Mouse (Mus musculus): ENCODE measurements at regions not wholly inside any gene's neighbourhood (a gene's known extent, or its start where the extent isn't known, plus 50 kb on each side); places are given as distances from the start of the nearest gene placed in this dataset.

GRCm38 (mm10) chr16:73835715-73836440, 575.7 kb downstream of the Robo2 start:
- no peak overlapping the region for H3K4me2 ChIP-seq (replicated peaks)
- no peak for ATAC-seq (ENCODE audit: insufficient number of reproducible peaks, insufficient read depth, low FRiP score, low TSS enrichment)
- 0 out of 2 replicates have a peak, but pooled peaks cover 5% of the 10 kb centered on the region for H3K4me1 ChIP-seq
- WGBS: 71% methylated on average over 19 of the region's 19 CpGs
- no peak overlapping the region for H3K27ac ChIP-seq
- no peak overlapping the region for H3K9ac ChIP-seq
- H3K27me3 ChIP-seq: no peaks in the 10 kb centered on the region
- no peaks in the 10 kb centered on the region for H3K36me3 ChIP-seq
- no peaks in the 10 kb centered on the region for H3K9me3 ChIP-seq
- H3K4me3 ChIP-seq: no peak overlapping the region

- no peak overlapping the region for H3K4me3 ChIP-seq
- H3K9me3 ChIP-seq: no peaks in the 10 kb centered on the region
- no peak overlapping the region for H3K4me2 ChIP-seq (replicated peaks)
- no peaks in the 10 kb centered on the region for H3K36me3 ChIP-seq
- H3K27me3 ChIP-seq: no peaks in the 10 kb centered on the region
- no peak overlapping the region for H3K9ac ChIP-seq
- WGBS: 57% methylated on average over 10 of the region's 10 CpGs
- no peak for ATAC-seq (ENCODE audit: insufficient number of reproducible peaks, insufficient read depth, low FRiP score, low TSS enrichment)
- no peaks in the 10 kb centered on the region for H3K4me1 ChIP-seq
- H3K27ac ChIP-seq: no peak overlapping the region
These were observed 590.0 kb downstream of the Robo2 start for GRCm38 (mm10) chr16:73821387-73822338.

GRCm38 (mm10) chr16:73804572-73804971, 607.1 kb downstream of the Robo2 start:
- WGBS: 82% methylated on average over 3 of the region's 3 CpGs
- Histone ChIP-seq H3K27ac (no peak overlapping the region), H3K4me1 (no peaks in the 10 kb centered on the region), H3K4me3 (no peak overlapping the region), H3K9ac (no peak overlapping the region), H3K4me2 (replicated peaks) (no peak overlapping the region), H3K27me3 (no peaks in the 10 kb centered on the region), H3K9me3 (no peaks in the 10 kb centered on the region; the same call in 1 of the 2 replicates), H3K36me3 (no peaks in the 10 kb centered on the region)
- no peak for ATAC-seq (ENCODE audit: insufficient number of reproducible peaks, insufficient read depth, low FRiP score, low TSS enrichment)

GRCm38 (mm10) chr16:73796528-73797171, 615.0 kb downstream of the Robo2 start:
- Histone ChIP-seq H3K27ac (no peak overlapping the region), H3K9me3 (no peaks in the 10 kb centered on the region), H3K27me3 (no peaks in the 10 kb centered on the region), H3K4me3 (no peak overlapping the region), H3K4me2 (replicated peaks) (no peak overlapping the region), H3K4me1 (no peaks in the 10 kb centered on the region), H3K36me3 (no peaks in the 10 kb centered on the region), H3K9ac (no peak overlapping the region)
- ATAC-seq (ENCODE audit: insufficient number of reproducible peaks, insufficient read depth, low FRiP score, low TSS enrichment): no peak
- 81% methylated on average over 6 of the region's 6 CpGs for WGBS

GRCm38 (mm10) chr16:73785074-73785438, 626.6 kb downstream of the Robo2 start:
- no peaks in the 10 kb centered on the region for H3K9me3 ChIP-seq
- H3K4me1 ChIP-seq: no peaks in the 10 kb centered on the region
- no peak overlapping the region for H3K27ac ChIP-seq
- H3K27me3 ChIP-seq: no peaks in the 10 kb centered on the region
- H3K4me2 ChIP-seq (replicated peaks): no peak overlapping the region
- no peak for ATAC-seq (ENCODE audit: insufficient number of reproducible peaks, insufficient read depth, low FRiP score, low TSS enrichment)
- WGBS: 88% methylated on average over 2 of the region's 2 CpGs
- H3K9ac ChIP-seq: no peak overlapping the region
- no peaks in the 10 kb centered on the region for H3K36me3 ChIP-seq
- H3K4me3 ChIP-seq: no peak overlapping the region

GRCm38 (mm10) chr16:73784296-73785073, 627.1 kb downstream of the Robo2 start:
- Histone ChIP-seq H3K4me1 (no peaks in the 10 kb centered on the region), H3K27me3 (no peaks in the 10 kb centered on the region), H3K4me2 (replicated peaks) (no peak overlapping the region), H3K27ac (no peak overlapping the region), H3K4me3 (no peak overlapping the region), H3K36me3 (no peaks in the 10 kb centered on the region), H3K9me3 (no peaks in the 10 kb centered on the region), H3K9ac (no peak overlapping the region)
- no peak for ATAC-seq (ENCODE audit: insufficient number of reproducible peaks, insufficient read depth, low FRiP score, low TSS enrichment)
- 86% methylated on average over 10 of the region's 10 CpGs for WGBS

- Histone ChIP-seq H3K4me3 (no peak overlapping the region), H3K4me1 (no peaks in the 10 kb centered on the region), H3K4me2 (replicated peaks) (no peak overlapping the region), H3K27me3 (no peaks in the 10 kb centered on the region), H3K9ac (no peak overlapping the region), H3K9me3 (no peaks in the 10 kb centered on the region), H3K27ac (no peak overlapping the region), H3K36me3 (no peaks in the 10 kb centered on the region)
- 61% methylated on average over 5 of the region's 5 CpGs for WGBS
- no peak for ATAC-seq (ENCODE audit: insufficient number of reproducible peaks, insufficient read depth, low FRiP score, low TSS enrichment)
These were observed 639.2 kb downstream of the Robo2 start for GRCm38 (mm10) chr16:73772454-73772853.

- no peak for ATAC-seq (ENCODE audit: insufficient number of reproducible peaks, insufficient read depth, low FRiP score, low TSS enrichment)
- Histone ChIP-seq H3K9ac (no peak overlapping the region), H3K27me3 (no peaks in the 10 kb centered on the region)
These were observed 641.2 kb downstream of the Robo2 start for GRCm38 (mm10) chr16:73770440-73770856.

GRCm38 (mm10) chr16:73769729-73770128, 641.9 kb downstream of the Robo2 start:
- no peak overlapping the region for H3K27ac ChIP-seq
- H3K9me3 ChIP-seq: no peaks in the 10 kb centered on the region
- no peak overlapping the region for H3K9ac ChIP-seq
- H3K4me1 ChIP-seq: no peaks in the 10 kb centered on the region
- H3K36me3 ChIP-seq: no peaks in the 10 kb centered on the region
- no peak overlapping the region for H3K4me3 ChIP-seq
- no peak for ATAC-seq (ENCODE audit: insufficient number of reproducible peaks, insufficient read depth, low FRiP score, low TSS enrichment)
- no peak overlapping the region for H3K4me2 ChIP-seq (replicated peaks)
- no peaks in the 10 kb centered on the region for H3K27me3 ChIP-seq
- WGBS: 83% methylated on average over 5 of the region's 5 CpGs

More at GRCm38 (mm10) chr16:73770440-73770856, 641.2 kb downstream of the Robo2 start:
- Histone ChIP-seq H3K9me3 (no peaks in the 10 kb centered on the region), H3K4me3 (no peak overlapping the region), H3K4me1 (no peaks in the 10 kb centered on the region), H3K4me2 (replicated peaks) (no peak overlapping the region), H3K27ac (no peak overlapping the region), H3K36me3 (no peaks in the 10 kb centered on the region)
- WGBS: 75% methylated on average over 5 of the region's 5 CpGs

- Histone ChIP-seq H3K9me3 (no peaks in the 10 kb centered on the region), H3K4me1 (no peaks in the 10 kb centered on the region), H3K4me2 (replicated peaks) (no peak overlapping the region), H3K27me3 (no peaks in the 10 kb centered on the region), H3K9ac (no peak overlapping the region), H3K36me3 (no peaks in the 10 kb centered on the region), H3K4me3 (no peak overlapping the region), H3K27ac (no peak overlapping the region)
- 94% methylated on average over 2 of the region's 2 CpGs for WGBS
- ATAC-seq (ENCODE audit: insufficient number of reproducible peaks, insufficient read depth, low FRiP score, low TSS enrichment): no peak
These were observed 642.9 kb downstream of the Robo2 start for GRCm38 (mm10) chr16:73768706-73769105.

- no peaks in the 10 kb centered on the region for H3K36me3 ChIP-seq
- WGBS: 43% methylated on average over 3 of the region's 3 CpGs
- H3K4me3 ChIP-seq: no peak overlapping the region
- no peak overlapping the region for H3K4me2 ChIP-seq (replicated peaks)
- no peaks in the 10 kb centered on the region for H3K4me1 ChIP-seq
- H3K27ac ChIP-seq: no peak overlapping the region
- no peak for ATAC-seq (ENCODE audit: insufficient number of reproducible peaks, insufficient read depth, low FRiP score, low TSS enrichment)
- H3K27me3 ChIP-seq: no peaks in the 10 kb centered on the region
- no peaks in the 10 kb centered on the region for H3K9me3 ChIP-seq
- H3K9ac ChIP-seq: no peak overlapping the region
These were observed 646.4 kb downstream of the Robo2 start for GRCm38 (mm10) chr16:73765184-73765583.

Measured in embryonic facial prominence, embryonic 12.5 days (tissue).